Mouse (Mus musculus) forebrain, embryonic 10.5 days (tissue): ENCODE measurements around the gene Slc38a4. TPM values are rescaled to one million over a fixed set of nuclear protein-coding genes. Genes with fewer than 3 reads are reported as not detected.

Experiments used
- DNase-seq: peaks from one replicate; pipeline ENCODE4 v3.0.0-alpha.2; 2017; ENCODE audit warnings: low spot score; ENCODE audit errors: extremely low spot score
- H3K27ac ChIP-seq: fragments of 300-500 bp; sonication (generic); 2 replicates; pipeline ENCODE4 v1.5.1; 2016; ENCODE audit warnings: mild to moderate bottlenecking
- H3K27me3 ChIP-seq: fragments of 300-500 bp; sonication (generic); 2 replicates; pipeline ENCODE4 v1.6.1; 2016; ENCODE audit warnings: mild to moderate bottlenecking; ENCODE audit not compliant: poor library complexity, severe bottlenecking
- H3K36me3 ChIP-seq: fragments of 300-500 bp; sonication (generic); replicated peaks from 2 replicates; pipeline ENCODE4 v1.6.1; 2016; ENCODE audit warnings: mild to moderate bottlenecking, moderate library complexity
- H3K4me1 ChIP-seq: fragments of 300-500 bp; sonication (generic); 2 replicates; pipeline ENCODE4 v1.6.1; 2016
- H3K4me3 ChIP-seq: fragments of 300-500 bp; sonication (generic); 2 replicates; pipeline ENCODE4 v1.5.1; 2016; ENCODE audit warnings: mild to moderate bottlenecking, moderate library complexity
- H3K9me3 ChIP-seq: fragments of 300-500 bp; sonication (generic); 2 replicates; pipeline ENCODE4 v1.6.1; 2016; ENCODE audit warnings: mild to moderate bottlenecking, moderate library complexity
- WGBS: fragments of 180-500 bp; shearing (Covaris S2); methylation state at CpG from one replicate; pipeline ENCODE4 v1.1.7; 2016; 5-methylcytosine and 5-hydroxymethylcytosine counted together
- polyA plus RNA-seq: library from polyadenylated mRNA; unstranded; fragments of >200 nt; fragmentation: Nextera tagmentation; extraction: Ambion mirVana; gene quantifications from 2 replicates; pipeline ENCODE4 v1.2.1, GENCODE M21; 2016

Gene Slc38a4
- polyA plus RNA-seq, 1 experiment from 2014 or later: 31.2 TPM

GRCm38 (mm10) chr15:97026670-97027069 lies 29.1 kb downstream of the Slc38a4 start:
- Histone ChIP-seq H3K4me1 (no peaks in the 10 kb centered on the region), H3K4me3 (no peak overlapping the region), H3K9me3 (no peaks in the 10 kb centered on the region), H3K36me3 (no peaks in the 10 kb centered on the region), H3K27me3 (no peaks in the 10 kb centered on the region), H3K27ac (no peak overlapping the region)
- 89% methylated on average over 6 of the region's 6 CpGs for WGBS
- no peak for DNase-seq

GRCm38 (mm10) chr15:97022764-97023163 lies 33.0 kb downstream of the Slc38a4 start:
- 84% methylated on average over 5 of the region's 6 CpGs for WGBS
- Histone ChIP-seq H3K27ac (no peak overlapping the region), H3K9me3 (no peaks in the 10 kb centered on the region), H3K4me1 (no peaks in the 10 kb centered on the region), H3K4me3 (no peak overlapping the region), H3K27me3 (no peaks in the 10 kb centered on the region), H3K36me3 (no peaks in the 10 kb centered on the region)
- no peak for DNase-seq

GRCm38 (mm10) chr15:97022213-97022612 lies 33.5 kb downstream of the Slc38a4 start:
- 88% methylated on average over 2 of the region's 2 CpGs for WGBS
- Histone ChIP-seq H3K27me3 (no peaks in the 10 kb centered on the region), H3K27ac (no peak overlapping the region), H3K36me3 (no peaks in the 10 kb centered on the region), H3K4me3 (no peak overlapping the region), H3K4me1 (no peaks in the 10 kb centered on the region), H3K9me3 (no peaks in the 10 kb centered on the region)
- DNase-seq: no peak

- DNase-seq: no peak
- H3K36me3 ChIP-seq: 0 out of 2 replicates have a peak, but pooled peaks cover 4% of the 10 kb centered on the region
- no peaks in the 10 kb centered on the region for H3K27me3 ChIP-seq
Observed at GRCm38 (mm10) chr15:97020221-97020620, 35.5 kb downstream of the Slc38a4 start.

GRCm38 (mm10) chr15:97019323-97019722 lies 36.4 kb downstream of the Slc38a4 start:
- WGBS: 87% methylated on average over 11 of the region's 11 CpGs
- Histone ChIP-seq H3K9me3 (no peaks in the 10 kb centered on the region), H3K27ac (no peak overlapping the region), H3K36me3 (0 out of 2 replicates have a peak, but pooled peaks cover 4% of the 10 kb centered on the region), H3K4me1 (no peaks in the 10 kb centered on the region), H3K4me3 (no peak overlapping the region), H3K27me3 (no peaks in the 10 kb centered on the region)
- no peak for DNase-seq

More at GRCm38 (mm10) chr15:97020221-97020620, 35.5 kb downstream of the Slc38a4 start:
- no peak overlapping the region for H3K4me3 ChIP-seq
- WGBS: 88% methylated on average over 6 of the region's 6 CpGs
- H3K9me3 ChIP-seq: no peaks in the 10 kb centered on the region
- no peak overlapping the region for H3K27ac ChIP-seq
- H3K4me1 ChIP-seq: no peaks in the 10 kb centered on the region

GRCm38 (mm10) chr15:97017195-97017594 lies 38.6 kb downstream of the Slc38a4 start:
- Histone ChIP-seq H3K36me3 (0 out of 2 replicates have a peak, but pooled peaks cover 4% of the 10 kb centered on the region), H3K4me1 (no peaks in the 10 kb centered on the region), H3K9me3 (no peaks in the 10 kb centered on the region), H3K27ac (no peak overlapping the region), H3K27me3 (no peaks in the 10 kb centered on the region), H3K4me3 (no peak overlapping the region)
- DNase-seq: no peak
- WGBS: 90% methylated on average over 9 of the region's 9 CpGs

- no peak overlapping the region for H3K4me3 ChIP-seq
- H3K27me3 ChIP-seq: no peaks in the 10 kb centered on the region
- no peak for DNase-seq
- 97% methylated on average over 12 of the region's 12 CpGs for WGBS
- no peaks in the 10 kb centered on the region for H3K4me1 ChIP-seq
- no peaks in the 10 kb centered on the region for H3K9me3 ChIP-seq
- H3K27ac ChIP-seq: no peak overlapping the region
- H3K36me3 ChIP-seq: peaks cover 4% of the 10 kb centered on the region; the same call in 1 of the 2 replicates
Observed at GRCm38 (mm10) chr15:97015036-97015596, 40.6 kb downstream of the Slc38a4 start.

- Histone ChIP-seq H3K4me1 (no peaks in the 10 kb centered on the region), H3K27me3 (no peaks in the 10 kb centered on the region), H3K36me3 (peaks cover 9% of the 10 kb centered on the region; the same call in 1 of the 2 replicates), H3K27ac (no peak overlapping the region), H3K4me3 (no peak overlapping the region), H3K9me3 (no peaks in the 10 kb centered on the region)
- DNase-seq: no peak
- 94% methylated on average over 14 of the region's 14 CpGs for WGBS
Observed at GRCm38 (mm10) chr15:97011599-97012372, 44.0 kb downstream of the Slc38a4 start.

- no peak for DNase-seq
- Histone ChIP-seq H3K9me3 (no peaks in the 10 kb centered on the region), H3K27me3 (no peaks in the 10 kb centered on the region), H3K4me3 (no peak overlapping the region), H3K4me1 (0 out of 2 replicates have a peak, but pooled peaks cover 2% of the 10 kb centered on the region), H3K27ac (no peak overlapping the region), H3K36me3 (peaks cover 7% of the 10 kb centered on the region; the same call in 1 of the 2 replicates)
- 83% methylated on average over 3 of the region's 3 CpGs for WGBS
Observed at GRCm38 (mm10) chr15:97009271-97009670, 46.5 kb downstream of the Slc38a4 start.

- Histone ChIP-seq H3K27ac (no peak overlapping the region), H3K36me3 (peaks cover 9% of the 10 kb centered on the region; the same call in 1 of the 2 replicates), H3K27me3 (no peaks in the 10 kb centered on the region), H3K9me3 (no peaks in the 10 kb centered on the region), H3K4me1 (peaks cover 26% of the 10 kb centered on the region), H3K4me3 (no peak overlapping the region)
- DNase-seq: no peak
- 93% methylated on average over 15 of the region's 15 CpGs for WGBS
Observed at GRCm38 (mm10) chr15:97005631-97006234, 50.0 kb downstream of the Slc38a4 start.

- DNase-seq: no peak
- peaks cover 31% of the 10 kb centered on the region for H3K4me1 ChIP-seq
- 94% methylated on average over 7 of the region's 7 CpGs for WGBS
- H3K27ac ChIP-seq: no peak overlapping the region
- no peaks in the 10 kb centered on the region for H3K9me3 ChIP-seq
- H3K36me3 ChIP-seq: peaks cover 9% of the 10 kb centered on the region; the same call in 1 of the 2 replicates
- no peak overlapping the region for H3K4me3 ChIP-seq
- H3K27me3 ChIP-seq: no peaks in the 10 kb centered on the region
Observed at GRCm38 (mm10) chr15:97004525-97004867, 51.3 kb downstream of the Slc38a4 start.

- Histone ChIP-seq H3K4me1 (peaks cover 34% of the 10 kb centered on the region), H3K9me3 (no peaks in the 10 kb centered on the region), H3K27ac (no peak overlapping the region), H3K36me3 (peaks cover 9% of the 10 kb centered on the region; the same call in 1 of the 2 replicates), H3K27me3 (no peaks in the 10 kb centered on the region), H3K4me3 (no peak overlapping the region)
- WGBS: 82% methylated on average over 10 of the region's 10 CpGs
- no peak for DNase-seq
Observed at GRCm38 (mm10) chr15:97003851-97004524, 51.8 kb downstream of the Slc38a4 start.
